Mouse (Mus musculus) intestine, embryonic 14.5 days (tissue): ENCODE data around the gene Rnf5. TPM values are rescaled to one million over a fixed set of nuclear protein-coding genes. Genes with fewer than 3 reads are reported as not detected.

Experiments
- ATAC-seq: fragments of 200-750 bp; cut with Nextera tagmentation; replicated peaks from 2 replicates; pipeline ENCODE4 v1.8.0; 2017; ENCODE audit warnings: low read depth, moderate number of reproducible peaks, moderate TSS enrichment, moderate library complexity; ENCODE audit not compliant: low FRiP score, low TSS enrichment
- DNase-seq: peaks from one replicate; pipeline ENCODE4 v3.0.0-alpha.2; 2018; ENCODE audit warnings: low spot score
- H3K27ac ChIP-seq: fragments of 300-500 bp; sonication (generic); 2 replicates; pipeline ENCODE4 v1.5.1; 2014; ENCODE audit warnings: low read depth, mild to moderate bottlenecking, control low read depth
- H3K27me3 ChIP-seq: fragments of 300-500 bp; sonication (generic); replicated peaks from 2 replicates; pipeline ENCODE4 v1.6.1; 2014; ENCODE audit warnings: low read length, control low read depth; ENCODE audit not compliant: control insufficient read depth, insufficient read depth
- H3K36me3 ChIP-seq: fragments of 300-500 bp; sonication (generic); 2 replicates; pipeline ENCODE4 v1.6.1; 2014; ENCODE audit warnings: low read length, control low read depth; ENCODE audit not compliant: control insufficient read depth, insufficient read depth
- H3K4me1 ChIP-seq: fragments of 300-500 bp; sonication (generic); replicated peaks from 2 replicates; pipeline ENCODE4 v1.6.1; 2014; ENCODE audit warnings: low read length, control low read depth, mixed read lengths; ENCODE audit not compliant: control insufficient read depth, insufficient read depth
- H3K4me2 ChIP-seq: fragments of 300-500 bp; sonication (generic); 2 replicates; pipeline ENCODE4 v1.6.1; 2014; ENCODE audit warnings: low read length
- H3K4me3 ChIP-seq: fragments of 300-500 bp; sonication (generic); 2 replicates; pipeline ENCODE4 v1.5.1; 2014; ENCODE audit warnings: low read depth, low read length, control low read depth, mixed read lengths
- H3K9ac ChIP-seq: fragments of 300-500 bp; sonication (generic); 2 replicates; pipeline ENCODE4 v1.6.1; 2014; ENCODE audit warnings: mild to moderate bottlenecking, low read length
- H3K9me3 ChIP-seq: fragments of 300-500 bp; sonication (generic); 2 replicates; pipeline ENCODE4 v1.6.1; 2016; ENCODE audit warnings: low read length, control low read depth; ENCODE audit not compliant: control insufficient read depth
- WGBS: fragments of 180-500 bp; shearing (Covaris S2); extraction: QIAGEN DNeasy Blood & Tissue Kit; methylation state at CpG from one replicate; pipeline ENCODE4 v1.1.7; 2014; 5-methylcytosine and 5-hydroxymethylcytosine counted together
- polyA plus RNA-seq: library from polyadenylated mRNA; unstranded; fragments of >200 nt; fragmentation: Nextera tagmentation; extraction: Ambion mirVana; gene quantifications from 2 replicates; pipeline ENCODE4 v1.2.1, GENCODE M21; 2014

Gene Rnf5
- polyA plus RNA-seq, 1 experiment from 2014 or later = 110 TPM

DNA sequence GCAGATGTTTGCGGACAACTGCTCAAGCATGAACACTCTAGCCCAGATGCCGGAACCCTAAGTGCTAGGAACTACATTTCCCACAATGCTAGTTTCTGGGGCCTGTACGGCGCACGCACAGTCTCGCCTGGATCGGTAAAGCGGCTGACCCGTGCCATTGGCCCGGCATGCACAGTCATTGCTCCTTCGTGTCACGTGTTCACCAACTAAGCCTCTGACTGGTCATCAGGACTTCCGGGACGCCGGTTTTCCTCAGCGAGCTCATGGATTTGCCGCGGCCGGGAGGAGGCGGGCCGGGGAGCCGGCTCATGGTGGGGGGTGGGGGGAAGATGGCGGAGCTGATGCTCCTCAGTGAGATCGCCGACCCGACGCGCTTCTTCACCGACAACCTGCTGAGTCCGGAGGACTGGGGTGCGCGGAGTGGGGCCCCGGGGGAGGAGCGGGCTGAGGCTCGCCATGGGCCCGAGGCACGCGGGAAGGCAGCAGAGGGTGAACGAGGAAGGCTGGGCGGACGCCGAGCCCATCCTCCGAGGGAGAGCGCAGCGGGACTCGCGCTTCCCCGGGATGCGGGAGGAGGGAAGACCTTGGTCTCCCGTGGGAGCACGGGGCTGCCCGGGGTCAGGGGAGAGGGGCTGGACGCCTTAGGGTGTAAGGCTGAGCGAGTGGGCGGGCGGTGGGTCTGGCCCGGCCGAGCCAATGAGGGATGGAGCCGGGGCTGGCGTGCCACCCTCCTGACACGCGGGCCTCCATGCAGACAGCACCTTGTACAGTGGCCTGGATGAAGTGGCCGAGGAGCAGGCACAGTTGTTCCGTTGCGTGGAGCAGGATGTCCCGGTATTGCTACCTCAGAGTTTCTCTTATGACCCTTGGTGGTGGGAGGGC, 43.7 kb upstream of the Rnf5 start, which contains the start of gene Atf6b:
Gene Atf6b (plus strand): TSS at position 241 of the 882 bp plus-strand sequence.
- peak within 1 kb of the TSS; percentile 57; the same call in 1 of the 2 replicates for H3K27ac ChIP-seq
- H3K9ac ChIP-seq = peak within 1 kb of the TSS; percentile 89
- H3K36me3 ChIP-seq = peaks cover 36% of the 10 kb centered on the region
- peak within 1 kb of the TSS; percentile 78 for H3K4me2 ChIP-seq
- DNase-seq (peak; percentile 87), ATAC-seq (peak; percentile 96)
- 1% methylated on average over 64 of the region's 66 CpGs for WGBS
- no peaks in the 10 kb centered on the region for H3K9me3 ChIP-seq
- no peaks in the 10 kb centered on the region for H3K27me3 ChIP-seq
- H3K4me1 ChIP-seq = peaks cover 25% of the 10 kb centered on the region; the same call in 1 of the 2 replicates
- peak within 1 kb of the TSS; percentile 99 for H3K4me3 ChIP-seq

DNA sequence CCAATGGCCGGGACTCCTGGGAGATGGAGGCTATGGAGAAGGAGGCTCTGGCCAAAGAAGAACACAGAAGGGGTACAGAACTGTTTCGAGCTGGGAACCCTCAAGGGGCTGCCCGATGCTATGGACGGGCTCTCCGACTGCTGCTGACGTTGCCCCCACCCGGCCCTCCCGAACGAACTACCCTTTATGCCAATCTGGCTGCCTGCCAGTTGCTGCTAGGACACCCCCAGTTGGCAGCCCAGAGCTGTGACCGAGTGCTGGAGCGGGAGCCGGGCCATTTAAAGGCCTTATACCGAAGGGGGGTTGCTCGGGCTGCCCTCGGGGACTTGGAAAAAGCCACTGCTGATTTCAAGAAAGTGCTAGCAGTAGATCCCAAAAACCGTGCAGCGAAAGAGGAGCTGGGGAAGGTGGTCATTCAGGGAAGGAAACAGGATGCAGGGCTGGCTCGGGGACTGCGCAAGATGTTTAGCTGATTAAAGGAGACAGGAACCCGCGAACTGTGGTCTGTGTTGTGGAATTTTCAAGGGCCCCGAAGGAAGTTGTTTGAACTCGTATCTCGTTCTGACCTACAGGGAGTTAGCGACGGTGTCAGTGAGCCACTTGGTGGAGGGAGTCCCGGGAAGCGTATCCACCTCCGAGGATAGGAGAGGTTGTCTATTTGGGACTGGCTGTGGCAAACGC, 42.5 kb upstream of the Rnf5 start:
- H3K27me3 ChIP-seq = no peaks in the 10 kb centered on the region
- H3K9ac ChIP-seq = no peak overlapping the region
- H3K4me3 ChIP-seq = no peak overlapping the region
- DNase-seq = no peak
- H3K4me1 ChIP-seq = peaks cover 25% of the 10 kb centered on the region; the same call in 1 of the 2 replicates
- H3K36me3 ChIP-seq = peaks cover 24% of the 10 kb centered on the region
- no peak overlapping the region for H3K27ac ChIP-seq
- no peaks in the 10 kb centered on the region for H3K9me3 ChIP-seq
- 85% methylated on average over 30 of the region's 30 CpGs for WGBS
- no peak for ATAC-seq
- H3K4me2 ChIP-seq = no peak overlapping the region; the same call in 1 of the 2 replicates

DNA sequence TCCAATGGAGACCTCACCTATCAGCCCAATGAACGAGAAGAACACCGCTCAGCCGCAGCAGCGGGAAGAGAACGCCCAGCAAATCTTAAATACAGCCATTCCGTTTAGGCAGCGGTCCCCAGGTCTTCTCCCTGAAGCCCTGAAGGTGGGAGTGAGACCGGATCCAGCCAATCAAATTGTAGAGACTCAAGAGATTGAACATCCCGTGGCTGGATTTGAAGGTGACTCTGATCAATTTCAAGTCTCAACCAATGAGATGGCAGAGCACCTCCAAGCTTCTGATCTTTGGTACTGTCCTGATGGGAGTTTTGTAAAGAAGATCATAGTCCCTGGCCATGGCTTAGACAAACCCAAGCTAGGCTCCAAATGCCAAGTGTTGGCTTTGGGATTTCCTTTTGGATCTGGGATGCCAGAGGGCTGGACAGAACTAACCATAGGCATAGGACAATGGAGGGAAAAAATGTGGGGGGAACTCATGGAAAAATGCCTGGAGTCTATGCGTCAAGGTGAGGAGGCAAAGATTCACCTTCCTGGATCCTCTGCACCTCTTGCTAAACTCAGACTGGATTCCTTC, 41.9 kb upstream of the Rnf5 start:
- H3K9ac ChIP-seq = peak overlapping the region; percentile 62
- H3K4me1 ChIP-seq = peaks cover 25% of the 10 kb centered on the region; the same call in 1 of the 2 replicates
- no peak for ATAC-seq
- peaks cover 18% of the 10 kb centered on the region for H3K36me3 ChIP-seq
- H3K4me3 ChIP-seq = peak overlapping the region; percentile 68
- H3K27me3 ChIP-seq = no peaks in the 10 kb centered on the region
- H3K4me2 ChIP-seq = peak overlapping the region; percentile 81
- no peak for DNase-seq
- H3K27ac ChIP-seq = peak overlapping the region; percentile 54; the same call in 1 of the 2 replicates
- no peaks in the 10 kb centered on the region for H3K9me3 ChIP-seq
- WGBS = 43% methylated on average over 10 of the region's 10 CpGs

DNA sequence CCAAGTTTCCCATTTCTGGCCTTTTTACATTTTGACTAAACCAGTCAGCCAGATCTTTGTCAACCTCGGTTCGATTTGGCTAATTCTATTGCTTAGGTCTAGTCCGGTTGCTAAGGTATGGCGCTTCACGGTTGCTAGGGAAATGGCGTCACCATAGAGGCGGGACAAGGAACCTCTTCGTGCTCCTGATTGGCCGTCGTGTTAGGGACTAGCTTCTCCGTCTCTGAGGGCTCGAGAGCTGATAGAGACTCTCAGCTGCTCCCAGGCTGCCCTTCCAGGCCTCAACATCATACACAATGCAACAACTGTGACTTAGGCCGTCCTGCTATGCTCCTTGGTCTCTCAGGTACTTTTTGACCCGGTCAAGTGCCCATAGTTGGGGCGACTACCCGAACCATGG, 41.1 kb upstream of the Rnf5 start, which contains the start of gene Fkbpl:
Gene Fkbpl (plus strand): TSS at position 157 of the 400 bp plus-strand sequence.
- H3K36me3 ChIP-seq = peaks cover 13% of the 10 kb centered on the region
- 2% methylated on average over 16 of the region's 16 CpGs for WGBS
- DNase-seq (peak; percentile 98), ATAC-seq (peak; percentile 75)
- H3K27me3 ChIP-seq = no peaks in the 10 kb centered on the region
- peak within 1 kb of the TSS; percentile 54 for H3K27ac ChIP-seq
- H3K9ac ChIP-seq = peak within 1 kb of the TSS; percentile 62
- peaks cover 25% of the 10 kb centered on the region; the same call in 1 of the 2 replicates for H3K4me1 ChIP-seq
- H3K9me3 ChIP-seq = no peaks in the 10 kb centered on the region
- peak within 1 kb of the TSS; percentile 81 for H3K4me2 ChIP-seq
- peak within 1 kb of the TSS; percentile 68 for H3K4me3 ChIP-seq

DNA sequence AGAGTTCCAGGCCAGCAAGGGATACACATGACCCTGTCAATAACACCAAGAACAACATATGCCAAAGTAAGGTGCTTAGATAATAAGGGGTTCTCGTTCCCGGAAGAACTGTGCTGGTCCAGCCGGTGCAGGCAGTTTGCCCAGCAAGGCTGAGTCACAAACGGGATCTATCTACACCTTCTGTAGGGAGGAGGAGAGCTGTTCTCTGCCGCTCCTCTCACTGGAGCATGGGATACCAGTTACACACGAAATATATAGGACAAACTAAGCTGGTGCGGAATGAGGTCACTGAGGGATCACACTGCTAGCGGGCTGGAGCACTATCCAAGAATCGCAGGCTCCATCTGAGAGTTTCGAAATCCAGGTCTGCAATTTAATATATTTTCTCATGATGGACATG, 40.5 kb upstream of the Rnf5 start:
- DNase-seq (no peak), ATAC-seq (no peak)
- Histone ChIP-seq H3K4me2 (no peak overlapping the region), H3K4me1 (peaks cover 25% of the 10 kb centered on the region; the same call in 1 of the 2 replicates), H3K27ac (no peak overlapping the region), H3K9ac (no peak overlapping the region), H3K9me3 (no peaks in the 10 kb centered on the region), H3K36me3 (peaks cover 6% of the 10 kb centered on the region), H3K27me3 (no peaks in the 10 kb centered on the region), H3K4me3 (no peak overlapping the region)
- WGBS = 81% methylated on average over 10 of the region's 10 CpGs

DNA sequence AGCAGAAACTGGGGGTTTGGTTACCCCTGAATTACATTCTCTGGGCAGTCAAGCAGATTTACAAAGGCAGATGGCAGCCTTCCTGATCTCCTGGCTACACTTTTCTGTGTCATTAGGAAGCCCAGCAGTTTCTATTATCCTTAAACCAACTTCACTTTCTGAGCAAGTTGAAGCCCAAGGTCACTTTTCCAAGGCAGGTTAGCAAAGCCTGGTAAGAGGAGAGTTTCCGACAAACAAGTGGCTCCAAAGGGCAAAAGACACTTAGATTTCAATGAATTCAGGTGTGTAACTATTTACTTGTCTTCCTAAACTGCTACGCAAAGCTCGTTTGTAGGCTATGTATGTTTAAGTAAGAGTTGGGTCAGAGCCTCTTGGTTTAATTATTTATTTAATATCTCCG, 39.9 kb upstream of the Rnf5 start:
- ATAC-seq (no peak), DNase-seq (no peak)
- Histone ChIP-seq H3K4me1 (peaks cover 23% of the 10 kb centered on the region; the same call in 1 of the 2 replicates), H3K9me3 (no peaks in the 10 kb centered on the region), H3K27ac (no peak overlapping the region), H3K36me3 (peaks cover under 1% of the 10 kb centered on the region; the same call in 1 of the 2 replicates), H3K9ac (no peak overlapping the region), H3K4me3 (no peak overlapping the region), H3K4me2 (no peak overlapping the region), H3K27me3 (no peaks in the 10 kb centered on the region)
- WGBS = 86% methylated on average over 4 of the region's 4 CpGs

DNA sequence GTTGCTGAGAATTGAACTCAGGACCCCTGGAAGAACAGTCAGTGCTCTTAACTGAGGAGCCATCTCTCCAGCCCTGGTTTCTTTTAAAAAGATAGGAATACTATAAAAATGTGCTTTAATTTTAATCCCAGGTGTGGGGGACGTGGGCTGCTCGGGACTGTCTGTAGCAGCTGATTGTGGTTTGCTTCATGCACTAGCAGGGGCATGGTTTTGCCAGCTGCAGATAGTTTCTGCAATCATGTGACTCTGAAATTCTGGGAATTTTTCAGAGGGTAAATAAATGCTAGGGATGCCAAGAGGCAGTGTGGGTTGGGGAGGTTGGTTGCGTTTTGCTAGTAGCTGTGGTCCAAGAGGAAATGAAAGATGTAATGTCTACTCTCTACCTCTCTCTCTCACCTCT, 38.5 kb upstream of the Rnf5 start:
- Histone ChIP-seq H3K27me3 (no peaks in the 10 kb centered on the region), H3K4me1 (peaks cover 15% of the 10 kb centered on the region; the same call in 1 of the 2 replicates), H3K36me3 (no peaks in the 10 kb centered on the region), H3K4me3 (no peak overlapping the region), H3K9ac (no peak overlapping the region), H3K9me3 (no peaks in the 10 kb centered on the region), H3K27ac (no peak overlapping the region), H3K4me2 (no peak overlapping the region)
- 88% methylated on average over 3 of the region's 3 CpGs for WGBS
- ATAC-seq = no peak
- DNase-seq = no peak
